Mouse (Mus musculus): ENCODE data around the gene Efs.

Gene Efs

DNA sequence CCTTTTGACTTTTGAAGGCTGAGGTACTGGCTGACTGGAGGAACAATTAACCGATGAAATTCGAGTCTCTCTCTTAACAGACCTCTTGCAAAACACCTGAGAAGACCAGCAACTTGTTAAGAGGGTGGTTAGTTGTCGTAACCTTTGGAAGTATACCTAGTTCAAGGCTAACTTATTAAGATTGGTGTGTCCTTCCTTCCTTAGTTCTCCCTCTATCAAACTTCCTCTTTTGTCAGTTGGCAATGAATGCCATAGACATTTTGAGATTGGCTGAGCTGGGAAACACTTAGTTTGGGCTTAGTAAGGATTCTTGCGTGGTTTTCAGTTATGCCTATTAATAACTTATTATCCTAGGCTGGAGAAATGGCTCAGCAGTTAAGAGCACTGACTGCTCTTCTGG, 57.9 kb downstream of the Efs start:
- DNase-seq = no peak

DNA sequence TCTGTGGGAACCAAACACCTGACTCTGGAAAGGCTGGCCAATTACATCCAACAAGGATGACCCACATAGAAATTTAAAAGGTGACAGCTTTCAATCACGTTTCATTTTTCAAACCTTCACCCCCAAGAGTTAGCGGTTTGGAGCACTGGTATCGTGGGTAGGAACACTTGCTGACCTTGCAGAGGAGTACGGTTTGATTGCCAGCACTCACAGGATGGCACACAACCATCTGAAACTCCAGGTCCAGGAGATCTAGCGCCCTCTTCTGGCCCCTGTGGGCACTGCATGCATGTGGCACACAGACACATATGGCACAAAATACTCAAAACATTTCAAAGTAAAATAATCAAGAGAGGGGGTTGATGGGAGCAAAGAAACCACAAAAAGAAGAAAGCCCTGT, 59.0 kb downstream of the Efs start:
- DNase-seq = peak; percentile 42 to 50
